Mouse (Mus musculus): ENCODE results near the gene Mybbp1a.
"Not testable (repeated sequence)": the region's sequence is repeated elsewhere in the genome, so short reads cannot be mapped to it uniquely, and the experiment has no call there.

The Mybbp1a gene

DNA sequence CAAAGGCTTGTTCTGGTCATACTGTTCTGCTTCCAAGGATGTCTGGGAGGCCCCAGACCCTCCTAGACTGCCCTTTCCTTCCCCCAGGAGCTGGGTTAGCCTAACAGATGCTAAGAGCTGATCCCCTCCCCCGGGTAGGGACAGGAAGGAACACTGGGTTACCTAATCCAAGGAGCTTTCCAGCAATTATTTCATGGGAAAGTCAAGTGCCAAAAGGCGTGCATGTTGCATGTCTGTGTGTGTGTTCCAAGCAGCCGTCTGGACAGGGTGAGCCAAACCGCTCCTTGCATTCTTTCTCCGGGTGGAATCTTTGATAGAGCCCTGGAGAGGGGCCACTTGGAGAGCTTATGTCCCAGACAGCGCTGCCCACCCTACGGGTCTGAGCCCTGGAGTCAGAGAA, 28.1 kb upstream of the Mybbp1a start:
- no peak for DNase-seq (ENCODE audit: low read depth, low spot score)

GRCm38 (mm10) chr11:72413601-72414190, 27.5 kb upstream of the Mybbp1a start:
- no peak for DNase-seq (ENCODE audit: low read depth, low spot score)

DNA sequence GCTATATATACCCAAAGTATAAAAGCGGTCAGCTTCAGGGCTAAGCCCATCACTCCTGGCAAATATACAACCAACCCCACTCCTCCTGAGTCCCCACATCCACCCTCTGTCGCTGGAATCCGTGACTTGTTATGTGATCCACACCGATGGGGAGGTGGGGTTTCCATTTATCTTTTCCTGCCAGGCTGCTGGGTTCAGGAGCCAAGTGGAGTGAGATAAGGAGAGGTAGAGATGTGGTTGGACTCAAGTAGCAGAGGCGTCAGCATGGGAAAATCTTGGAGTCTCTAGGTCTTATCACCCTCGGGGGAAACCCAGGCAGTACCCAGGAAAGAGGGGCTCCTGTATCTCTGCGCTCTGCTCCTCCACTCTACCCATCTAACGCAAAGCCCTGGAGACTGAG, 26.0 kb upstream of the Mybbp1a start:
- no peak for DNase-seq (ENCODE audit: low read depth, low spot score)

- no peak for DNase-seq (ENCODE audit: low read depth, low spot score)
Measured at GRCm38 (mm10) chr11:72416666-72417065, 24.5 kb upstream of the Mybbp1a start.

GRCm38 (mm10) chr11:72417376-72417775, 23.8 kb upstream of the Mybbp1a start:
- no peak for DNase-seq (ENCODE audit: low read depth, low spot score)

GRCm38 (mm10) chr11:72418227-72418626, 22.9 kb upstream of the Mybbp1a start:
- no peak for DNase-seq (ENCODE audit: low read depth, low spot score)

DNA sequence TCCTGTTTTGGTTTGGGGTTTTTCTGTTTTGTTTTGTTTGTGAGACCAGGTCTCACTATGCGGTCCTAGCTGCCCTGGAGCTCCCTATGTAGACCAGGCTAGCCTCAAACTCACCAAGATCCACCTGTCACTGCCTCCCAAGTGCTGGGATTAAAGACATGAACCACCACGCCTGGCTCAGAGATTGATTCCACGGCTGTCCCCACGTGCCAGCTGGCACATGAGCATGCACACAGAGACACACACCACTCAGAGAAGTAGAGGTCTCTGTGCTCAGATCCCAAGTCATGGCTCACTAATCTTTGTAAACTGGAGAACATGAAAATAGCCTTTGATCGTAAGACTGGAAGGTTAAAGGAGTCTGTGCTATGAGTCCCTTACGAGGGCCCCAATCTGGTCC, 22.1 kb upstream of the Mybbp1a start:
- DNase-seq (ENCODE audit: low read depth, low spot score), result no peak

GRCm38 (mm10) chr11:72420460-72421122, 20.6 kb upstream of the Mybbp1a start:
- DNase-seq (ENCODE audit: low read depth, low spot score), result peak; percentile 94

- DNase-seq (ENCODE audit: low read depth, low spot score), result no peak
Measured at GRCm38 (mm10) chr11:72421518-72422278, 19.5 kb upstream of the Mybbp1a start.

DNA sequence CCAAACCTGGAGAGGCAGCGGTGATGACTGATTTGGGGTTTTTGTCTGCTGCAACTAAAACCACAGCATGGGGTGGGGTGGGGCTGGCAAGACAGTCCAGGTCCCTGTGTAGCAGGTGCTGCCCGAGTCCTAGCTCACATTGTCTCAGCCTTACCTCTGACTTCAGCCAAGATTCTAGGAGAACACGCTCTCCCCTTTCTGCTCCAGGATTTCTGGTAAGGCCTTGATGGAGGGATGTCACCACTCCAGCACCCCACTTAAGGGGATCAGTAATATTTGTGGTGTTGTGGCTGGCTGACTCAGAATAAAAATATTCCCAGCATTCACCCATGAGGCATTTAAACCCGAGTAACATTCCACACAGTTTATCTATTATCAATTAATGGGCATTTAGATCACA, 17.5 kb upstream of the Mybbp1a start:
- DNase-seq (ENCODE audit: low read depth, low spot score), result peak; percentile 64

DNA sequence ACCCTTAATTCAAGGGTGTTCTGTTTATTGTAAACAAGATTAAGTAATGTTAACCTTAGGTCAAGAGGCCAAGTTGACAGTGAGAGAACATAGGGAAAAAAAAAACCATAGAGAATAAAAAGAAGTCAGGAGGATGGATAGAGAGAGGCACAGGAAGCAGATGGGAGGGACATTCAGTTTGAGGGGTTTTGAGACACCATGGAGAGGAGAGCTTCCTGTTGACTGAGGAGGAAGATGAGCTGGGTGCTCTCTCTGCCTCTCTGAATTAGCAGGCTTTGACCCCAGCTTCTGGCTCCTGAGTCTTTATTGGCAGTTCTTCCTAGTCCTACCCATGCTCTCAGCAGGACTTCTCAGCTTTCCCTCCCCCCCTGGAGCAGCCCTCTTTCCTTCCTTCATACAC, 16.0 kb upstream of the Mybbp1a start:
- no peak for DNase-seq (ENCODE audit: low read depth, low spot score)

DNA sequence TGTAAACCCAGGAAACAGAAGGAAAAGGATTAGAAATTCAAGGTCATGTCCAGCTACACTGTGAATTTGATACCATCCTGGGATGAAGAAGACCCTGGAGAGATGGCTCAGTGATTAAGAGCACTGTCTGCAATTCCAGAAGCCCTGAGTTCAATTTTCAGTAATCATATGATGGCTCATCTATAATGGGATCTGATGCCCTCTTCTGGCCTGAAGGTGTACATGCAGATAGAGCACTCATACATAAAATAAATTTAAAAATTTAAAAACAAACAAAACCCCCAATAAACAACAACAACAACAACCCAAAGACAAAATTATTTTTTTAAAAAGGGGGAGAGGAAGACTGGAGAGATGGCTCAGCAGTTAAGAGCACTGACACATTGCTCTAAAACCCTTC, 14.3 kb upstream of the Mybbp1a start:
- no peak for DNase-seq (ENCODE audit: low read depth, low spot score)

DNA sequence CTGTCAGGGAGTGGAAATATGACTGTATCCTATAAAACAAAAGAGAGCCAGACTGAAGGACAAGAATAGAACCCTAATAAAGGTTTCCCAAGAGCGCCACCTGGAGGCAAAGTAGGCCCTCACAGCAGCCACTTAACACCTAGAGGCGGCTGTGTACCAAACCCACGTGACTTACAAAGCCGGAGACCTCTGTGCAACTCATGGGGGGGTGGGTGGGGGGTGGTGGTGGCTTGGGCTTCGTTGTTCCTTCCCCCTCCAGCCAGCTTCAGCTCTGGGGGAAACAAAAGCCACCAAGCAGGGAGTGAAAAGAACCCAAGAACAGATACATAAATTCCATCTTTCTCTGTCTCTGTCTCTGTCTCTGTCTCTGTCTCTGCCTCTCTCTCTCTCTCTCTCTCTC, 12.5 kb upstream of the Mybbp1a start:
- peak; percentile 91 for DNase-seq (ENCODE audit: low read depth, low spot score)

- peak; percentile 92 for DNase-seq (ENCODE audit: low read depth, low spot score)
Measured at GRCm38 (mm10) chr11:72429288-72429690, 11.9 kb upstream of the Mybbp1a start.

GRCm38 (mm10) chr11:72430311-72431068, 10.7 kb upstream of the Mybbp1a start:
- not testable (repeated sequence) for DNase-seq (ENCODE audit: low read depth, low spot score)

GRCm38 (mm10) chr11:72434963-72435693, 6.0 kb upstream of the Mybbp1a start, which contains the start of gene Ggt6:
Ggt6 (plus strand) TSS chr11:72435526.
- peak; percentile 87 for DNase-seq (ENCODE audit: low read depth, low spot score)

GRCm38 (mm10) chr11:72435694-72436045, 5.5 kb upstream of the Mybbp1a start:
- no peak for DNase-seq (ENCODE audit: low read depth, low spot score)

GRCm38 (mm10) chr11:72436271-72436670, 4.9 kb upstream of the Mybbp1a start:
- no peak for DNase-seq (ENCODE audit: low read depth, low spot score)

DNA sequence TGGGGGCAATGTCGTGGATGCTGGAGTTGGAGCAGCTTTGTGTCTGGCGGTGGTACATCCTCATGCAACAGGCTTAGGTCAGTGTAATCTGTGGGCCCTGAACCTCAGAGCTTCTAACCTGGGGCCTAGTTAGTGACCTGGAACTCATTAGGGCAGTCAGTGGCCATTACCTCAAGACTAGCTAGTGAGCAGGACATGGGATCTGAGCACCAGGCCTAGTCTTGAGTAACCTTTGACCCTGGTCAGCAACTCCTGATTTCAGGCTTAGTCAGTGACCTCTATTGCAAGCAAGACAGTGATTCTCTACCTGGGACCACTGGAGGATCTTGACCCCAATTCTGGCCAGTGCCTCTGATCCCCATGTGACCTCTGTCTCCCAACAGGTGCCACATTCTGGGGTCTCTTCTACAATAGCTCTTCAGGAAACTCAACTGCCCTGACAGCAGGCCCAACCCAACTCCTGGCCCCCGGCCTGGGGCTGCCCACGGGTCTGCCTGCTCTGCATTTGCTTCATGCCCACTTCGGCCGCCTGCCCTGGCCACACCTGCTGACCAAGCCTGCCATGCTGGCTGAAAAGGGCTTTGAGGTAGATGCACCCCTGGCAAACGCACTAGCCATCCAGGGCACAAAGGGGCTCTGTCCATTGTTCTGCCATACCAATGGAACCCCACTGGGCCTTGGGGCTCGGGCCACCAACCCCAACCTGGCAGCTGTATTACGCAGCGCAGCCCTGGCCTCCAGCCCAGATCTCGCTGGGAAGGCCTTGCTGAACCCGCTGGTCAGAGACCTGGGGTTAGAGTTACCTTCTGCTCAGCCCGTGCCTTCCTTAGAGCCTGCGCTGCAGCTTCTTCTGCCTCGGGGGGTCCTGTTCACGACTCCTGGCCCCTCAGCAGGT, 4.2 kb upstream of the Mybbp1a start:
- no peak for DNase-seq (ENCODE audit: low read depth, low spot score)

DNA sequence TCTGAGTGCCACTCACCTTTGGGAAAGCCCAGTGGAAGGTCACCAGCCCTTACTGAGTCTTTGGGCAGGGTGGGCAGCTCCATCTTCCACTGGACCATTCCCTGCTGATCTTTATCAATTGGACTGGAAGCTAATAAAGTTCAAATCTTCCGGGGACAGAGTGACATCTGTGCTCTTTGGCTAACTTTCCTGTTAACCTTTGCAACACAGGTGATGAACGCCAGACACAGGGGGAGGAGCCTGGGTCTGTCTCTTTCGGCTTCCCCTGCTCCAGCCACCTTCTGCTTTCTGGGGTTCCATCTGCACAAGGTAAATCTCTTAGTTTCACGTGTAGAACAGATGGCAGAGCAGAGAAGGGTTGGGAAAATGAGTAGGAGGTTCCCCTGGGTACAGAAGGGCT, 2.7 kb upstream of the Mybbp1a start:
- DNase-seq (ENCODE audit: low read depth, low spot score), result no peak
